25 mouse cellular contexts compared by ENCODE assay signal in genomic region chr9:113837001-113837400, GRCm38 (mm10).
"Had no signal": no experiment of that assay in that cellular context is flagged by ENCODE, and none has a peak within 500 bp of the region (broad histone marks: within the 10 kb centered on the region; RNA-seq: fewer than 3 reads in every experiment).

No protein-coding gene starts in this region.

- H3K4me2 ChIP-seq: heart, embryonic 11.5 days; hindbrain, embryonic 12.5 days; hindbrain, embryonic 14.5 days; intestine, embryonic 15.5 days; limb, embryonic 12.5 days; liver, embryonic 11.5 days; liver, embryonic 13.5 days had no signal

- H3K27me3 ChIP-seq: hindbrain, embryonic 12.5 days; intestine, embryonic 15.5 days; limb, embryonic 12.5 days; liver, embryonic 13.5 days had no signal

- H3K9ac ChIP-seq: hindbrain, embryonic 12.5 days; hindbrain, embryonic 14.5 days; intestine, embryonic 15.5 days; limb, embryonic 12.5 days; liver, embryonic 13.5 days had no signal

- H3K36me3 ChIP-seq: intestine, embryonic 15.5 days; limb, embryonic 10.5 days had no signal

- H3K9me3 ChIP-seq: hindbrain, embryonic 10.5 days; hindbrain, embryonic 12.5 days; intestine, embryonic 15.5 days; limb, embryonic 10.5 days; limb, embryonic 12.5 days; liver, embryonic 13.5 days had no signal

- H3K4me1 ChIP-seq: hindbrain, embryonic 10.5 days; hindbrain, embryonic 12.5 days; intestine, embryonic 15.5 days; limb, embryonic 10.5 days; limb, embryonic 12.5 days; liver, embryonic 13.5 days had no signal

- DNase-seq: gastrocnemius, postnatal 14 days; gastrocnemius, postnatal 36 days; heart, adult 2 months; heart, postnatal 10 days; heart, postnatal 4 days; kidney, adult 18-20 months; kidney, adult 8-10 months; kidney, postnatal 10 days; kidney, postnatal 25 days; kidney, postnatal 4 days; liver; liver, embryonic 13.5 days had no signal

- ATAC-seq: hindbrain, embryonic 16.5 days; inflammation-experienced regulatory T-cells, adult 6 months; intestine, embryonic 15.5 days; intestine, postnatal 0 days had no signal

- H3K4me3 ChIP-seq: heart, adult 2 months; hindbrain, embryonic 10.5 days; hindbrain, embryonic 12.5 days; intestine, embryonic 15.5 days; layer of hippocampus, adult 2 months; left cerebral cortex, adult 2 months; limb, embryonic 10.5 days; limb, embryonic 12.5 days; liver, embryonic 13.5 days had no signal

- H3K27ac ChIP-seq: heart, adult 2 months; hindbrain, embryonic 10.5 days; hindbrain, embryonic 12.5 days; hindbrain, embryonic 14.5 days; intestine, embryonic 15.5 days; layer of hippocampus, adult 2 months; left cerebral cortex, adult 2 months; limb, embryonic 10.5 days; limb, embryonic 12.5 days; liver, embryonic 13.5 days had no signal
